Mouse (Mus musculus): Measurements from ENCODE around the gene 9030624G23Rik. TPM values are rescaled to one million over a fixed set of nuclear protein-coding genes. Genes with fewer than 3 reads are reported as not detected.
"Not testable (repeated sequence)": the region's sequence is repeated elsewhere in the genome, so short reads cannot be mapped to it uniquely, and the experiment has no call there.

9030624G23Rik gene
- 1.6 and 1.7 TPM in 2 replicates for polyA plus RNA-seq (2015; fragmentation: Nextera tagmentation; extraction: Ambion mirVana)

- WGBS, result 1% methylated on average over 35 of the region's 39 CpGs
- not testable (repeated sequence) for H3K36me3 ChIP-seq (replicated peaks); ATAC-seq (replicated peaks)
These were observed at the start of gene 9030624G23Rik for GRCm38 (mm10) chr12:24097108-24097520. Gene 9030624G23Rik, minus strand, starts transcription at chr12:24097246.

GRCm38 (mm10) chr12:24083096-24083495, 13.9 kb downstream of the 9030624G23Rik start:
- 93% methylated on average over 2 of the region's 5 CpGs for WGBS
- H3K36me3 ChIP-seq (replicated peaks); H3K27ac ChIP-seq; H3K4me3 ChIP-seq; H3K9ac ChIP-seq; H3K9me3 ChIP-seq; ATAC-seq (replicated peaks); H3K27me3 ChIP-seq (replicated peaks); H3K4me1 ChIP-seq; H3K4me2 ChIP-seq: not testable (repeated sequence)

More at GRCm38 (mm10) chr12:24097108-24097520, at the start of gene 9030624G23Rik:
- not testable (repeated sequence) for H3K9me3 ChIP-seq; H3K4me1 ChIP-seq; H3K27ac ChIP-seq; H3K9ac ChIP-seq; H3K27me3 ChIP-seq (replicated peaks)
- Histone ChIP-seq H3K4me2 (peak within 1 kb of the TSS; percentile 38), H3K4me3 (peak within 1 kb of the TSS; percentile 39)
